Mouse (Mus musculus): Measurements from ENCODE around the gene Gm5662.
"Not testable (repeated sequence)": the region's sequence is repeated elsewhere in the genome, so short reads cannot be mapped to it uniquely, and the experiment has no call there.

GRCm38 (mm10) chr12:88255917-88256316 is 18.4 kb downstream of the Gm5662 start:
- not testable (repeated sequence) for TF ChIP-seq CTCF (conservative IDR thresholded peaks at IDR 0.05; ENCODE audit: insufficient read depth, insufficient read length, low read depth, low read length); POLR2A (IDR thresholded peaks at IDR 0.05; ENCODE audit: low read depth, low read length)

Data from kidney, adult 2 months (tissue).